Mouse (Mus musculus) stomach, embryonic 16.5 days (tissue): ENCODE data around the gene Mpv17. TPM values are rescaled to one million over a fixed set of nuclear protein-coding genes. Genes with fewer than 3 reads are reported as not detected.
A peak's percentile ranks its signal among the peaks of the same experiment; 100 is the strongest.

Experiments used
- ATAC-seq: fragments of 200-750 bp; cut with Nextera tagmentation; 2 replicates; pipeline ENCODE4 v1.8.0; 2017; ENCODE audit warnings: moderate number of reproducible peaks, moderate TSS enrichment; ENCODE audit not compliant: insufficient read depth, low FRiP score
- H3K27ac ChIP-seq: fragments of 300-500 bp; sonication (generic); 2 replicates; pipeline ENCODE4 v1.5.1; 2014; ENCODE audit warnings: low read length
- H3K27me3 ChIP-seq: fragments of 300-500 bp; sonication (generic); 2 replicates; pipeline ENCODE4 v1.6.1; 2014; ENCODE audit warnings: low read length, control low read depth, mixed read lengths; ENCODE audit not compliant: control insufficient read depth, insufficient read depth
- H3K36me3 ChIP-seq: fragments of 300-500 bp; sonication (generic); 2 replicates; pipeline ENCODE4 v1.6.1; 2014; ENCODE audit warnings: low read length; ENCODE audit not compliant: control insufficient read depth, insufficient read depth
- H3K4me1 ChIP-seq: fragments of 300-500 bp; sonication (generic); 2 replicates; pipeline ENCODE4 v1.6.1; 2014; ENCODE audit warnings: low read length, control low read depth, mixed read lengths; ENCODE audit not compliant: control insufficient read depth, insufficient read depth
- H3K4me2 ChIP-seq: fragments of 300-500 bp; sonication (generic); 2 replicates; pipeline ENCODE4 v1.6.1; 2014; ENCODE audit warnings: low read depth, low read length, mixed read lengths
- H3K4me3 ChIP-seq: fragments of 300-500 bp; sonication (generic); replicated peaks from 2 replicates; pipeline ENCODE4 v1.5.1; 2014; ENCODE audit warnings: mild to moderate bottlenecking, low read length
- H3K9ac ChIP-seq: fragments of 300-500 bp; sonication (generic); 2 replicates; pipeline ENCODE4 v1.6.1; 2014; ENCODE audit warnings: low read length
- H3K9me3 ChIP-seq: fragments of 300-500 bp; sonication (generic); replicated peaks from 2 replicates; pipeline ENCODE4 v1.6.1; 2016; ENCODE audit warnings: low read length, control low read depth; ENCODE audit not compliant: control insufficient read depth
- WGBS: fragments of 180-500 bp; shearing (Covaris S2); extraction: QIAGEN DNeasy Blood & Tissue Kit; methylation state at CpG from one replicate; pipeline ENCODE4 v1.1.7; 2014; 5-methylcytosine and 5-hydroxymethylcytosine counted together
- polyA plus RNA-seq: library from polyadenylated mRNA; unstranded; fragments of >200 nt; fragmentation: Nextera tagmentation; extraction: Ambion mirVana; gene quantifications from 2 replicates; pipeline ENCODE4 v1.2.1, GENCODE M21; 2015

Mpv17 gene
- polyA plus RNA-seq, 1 experiment from 2014 or later = 63.8 TPM

DNA sequence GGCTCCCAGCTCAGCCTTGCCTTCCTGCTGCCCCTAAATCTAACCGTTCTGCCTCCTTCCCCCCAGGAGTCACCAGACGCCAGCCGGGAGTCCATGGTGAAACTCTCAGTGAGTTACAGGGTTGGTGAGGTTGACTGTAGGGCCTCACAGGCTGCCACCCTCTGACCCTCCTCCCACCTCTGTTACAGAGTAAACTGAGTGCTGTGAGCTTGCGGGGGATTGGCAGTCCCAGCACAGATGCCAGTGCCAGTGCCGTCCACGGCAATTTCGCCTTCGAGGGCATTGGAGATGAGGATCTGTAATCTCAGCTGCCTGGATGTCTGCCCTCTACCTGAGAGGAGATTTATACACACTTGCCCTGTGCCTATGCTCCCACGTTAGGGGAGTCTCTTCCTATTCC, 44.1 kb upstream of the Mpv17 start:
- ATAC-seq = no peak
- WGBS = 81% methylated on average over 9 of the region's 9 CpGs
- no peaks in the 10 kb centered on the region for H3K27me3 ChIP-seq
- H3K4me1 ChIP-seq = peaks cover 23% of the 10 kb centered on the region
- no peak overlapping the region for H3K4me2 ChIP-seq
- H3K9me3 ChIP-seq = 0 out of 2 replicates have a peak, but pooled peaks cover 5% of the 10 kb centered on the region
- no peak overlapping the region for H3K27ac ChIP-seq
- peaks cover 39% of the 10 kb centered on the region for H3K36me3 ChIP-seq
- no peak overlapping the region for H3K9ac ChIP-seq
- no peak overlapping the region for H3K4me3 ChIP-seq

DNA sequence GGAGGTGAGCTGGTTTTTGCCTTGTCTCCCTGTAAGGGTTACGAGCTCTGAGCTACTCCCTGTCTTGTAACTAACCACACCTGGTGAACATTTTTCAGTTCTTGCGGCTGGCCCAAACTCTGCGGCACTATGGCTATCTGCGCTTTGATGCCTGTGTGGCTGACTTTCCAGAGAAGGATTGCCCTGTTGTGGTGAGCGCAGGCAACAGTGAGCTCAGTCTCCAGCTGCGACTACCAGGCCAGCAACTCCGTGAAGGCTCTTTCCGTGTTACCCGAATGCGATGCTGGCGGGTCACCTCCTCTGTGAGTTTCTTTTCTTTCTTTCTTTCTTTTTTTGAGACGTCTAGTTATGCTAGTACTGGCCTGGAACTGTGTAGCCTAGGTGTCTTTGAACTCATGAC, 43.0 kb upstream of the Mpv17 start:
- no peak for ATAC-seq
- Histone ChIP-seq H3K36me3 (peaks cover 39% of the 10 kb centered on the region), H3K9ac (no peak overlapping the region), H3K4me1 (peaks cover 18% of the 10 kb centered on the region), H3K4me3 (no peak overlapping the region), H3K4me2 (no peak overlapping the region), H3K27me3 (no peaks in the 10 kb centered on the region), H3K27ac (no peak overlapping the region), H3K9me3 (0 out of 2 replicates have a peak, but pooled peaks cover 5% of the 10 kb centered on the region)
- 92% methylated on average over 12 of the region's 12 CpGs for WGBS

GRCm38 (mm10) chr5:31196207-31196606, 42.2 kb upstream of the Mpv17 start:
- no peak for ATAC-seq
- no peaks in the 10 kb centered on the region for H3K27me3 ChIP-seq
- H3K4me3 ChIP-seq = no peak overlapping the region
- peak overlapping the region; percentile 14; the same call in 1 of the 2 replicates for H3K27ac ChIP-seq
- H3K36me3 ChIP-seq = peaks cover 39% of the 10 kb centered on the region
- 90% methylated on average over 10 of the region's 10 CpGs for WGBS
- H3K9ac ChIP-seq = no peak overlapping the region
- H3K9me3 ChIP-seq = 0 out of 2 replicates have a peak, but pooled peaks cover 5% of the 10 kb centered on the region
- peaks cover 25% of the 10 kb centered on the region for H3K4me1 ChIP-seq
- no peak overlapping the region for H3K4me2 ChIP-seq

- H3K27ac ChIP-seq = no peak overlapping the region; the same call in 1 of the 2 replicates
- 92% methylated on average over 4 of the region's 4 CpGs for WGBS
- peaks cover 23% of the 10 kb centered on the region for H3K4me1 ChIP-seq
- no peak overlapping the region for H3K9ac ChIP-seq
- 0 out of 2 replicates have a peak, but pooled peaks cover 5% of the 10 kb centered on the region for H3K9me3 ChIP-seq
- no peak overlapping the region for H3K4me3 ChIP-seq
- peaks cover 40% of the 10 kb centered on the region for H3K36me3 ChIP-seq
- no peak for ATAC-seq
- H3K27me3 ChIP-seq = no peaks in the 10 kb centered on the region
- H3K4me2 ChIP-seq = no peak overlapping the region
These were observed 41.6 kb upstream of the Mpv17 start for GRCm38 (mm10) chr5:31195671-31196070.

- peak overlapping the region; percentile 79 for H3K4me2 ChIP-seq
- H3K9ac ChIP-seq = no peak overlapping the region
- H3K27ac ChIP-seq = no peak overlapping the region
- no peak for ATAC-seq
- H3K4me1 ChIP-seq = peaks cover 21% of the 10 kb centered on the region
- no peaks in the 10 kb centered on the region for H3K9me3 ChIP-seq
- H3K36me3 ChIP-seq = peaks cover 41% of the 10 kb centered on the region
- H3K4me3 ChIP-seq = peak overlapping the region; percentile 97
- 87% methylated on average over 16 of the region's 16 CpGs for WGBS
- H3K27me3 ChIP-seq = no peaks in the 10 kb centered on the region
These were observed 40.7 kb upstream of the Mpv17 start for GRCm38 (mm10) chr5:31194486-31195485.

DNA sequence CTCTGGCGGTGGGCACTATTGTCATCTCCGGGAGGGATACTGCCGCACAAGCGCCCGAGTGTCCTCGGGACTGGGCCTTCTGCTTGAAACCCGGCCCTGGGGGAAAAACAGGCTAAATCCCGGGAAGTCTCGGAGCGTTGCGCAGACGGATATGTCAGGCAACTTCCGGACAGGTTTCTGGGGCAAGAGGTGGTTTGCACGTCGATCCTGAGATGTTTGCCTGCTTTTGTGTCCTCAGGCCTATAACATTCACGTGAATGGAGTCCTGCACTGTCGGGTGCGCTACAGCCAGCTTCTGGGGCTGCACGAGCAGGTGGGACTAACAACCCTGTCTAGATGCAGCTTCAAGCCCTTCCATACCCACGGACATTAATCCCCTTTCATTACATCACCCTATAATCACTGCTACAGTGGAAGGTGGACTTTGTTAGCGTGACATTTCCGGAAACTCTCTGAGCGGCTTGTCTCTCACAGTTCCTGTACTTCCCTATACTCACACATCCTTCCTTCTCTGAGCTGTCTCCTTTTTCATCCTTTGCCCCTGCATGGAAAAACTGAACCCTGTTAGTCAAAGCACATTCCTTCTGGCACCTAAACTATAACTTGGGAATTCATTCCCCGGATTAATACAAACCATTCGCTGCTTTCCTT, 39.7 kb upstream of the Mpv17 start:
- Histone ChIP-seq H3K4me2 (peak overlapping the region; percentile 79), H3K27me3 (no peaks in the 10 kb centered on the region), H3K36me3 (peaks cover 38% of the 10 kb centered on the region), H3K9me3 (no peaks in the 10 kb centered on the region), H3K4me1 (peaks cover 21% of the 10 kb centered on the region), H3K9ac (peak overlapping the region; percentile 95), H3K4me3 (peak overlapping the region; percentile 97), H3K27ac (peak overlapping the region; percentile 86)
- ATAC-seq = no peak
- 10% methylated on average over 25 of the region's 25 CpGs for WGBS

DNA sequence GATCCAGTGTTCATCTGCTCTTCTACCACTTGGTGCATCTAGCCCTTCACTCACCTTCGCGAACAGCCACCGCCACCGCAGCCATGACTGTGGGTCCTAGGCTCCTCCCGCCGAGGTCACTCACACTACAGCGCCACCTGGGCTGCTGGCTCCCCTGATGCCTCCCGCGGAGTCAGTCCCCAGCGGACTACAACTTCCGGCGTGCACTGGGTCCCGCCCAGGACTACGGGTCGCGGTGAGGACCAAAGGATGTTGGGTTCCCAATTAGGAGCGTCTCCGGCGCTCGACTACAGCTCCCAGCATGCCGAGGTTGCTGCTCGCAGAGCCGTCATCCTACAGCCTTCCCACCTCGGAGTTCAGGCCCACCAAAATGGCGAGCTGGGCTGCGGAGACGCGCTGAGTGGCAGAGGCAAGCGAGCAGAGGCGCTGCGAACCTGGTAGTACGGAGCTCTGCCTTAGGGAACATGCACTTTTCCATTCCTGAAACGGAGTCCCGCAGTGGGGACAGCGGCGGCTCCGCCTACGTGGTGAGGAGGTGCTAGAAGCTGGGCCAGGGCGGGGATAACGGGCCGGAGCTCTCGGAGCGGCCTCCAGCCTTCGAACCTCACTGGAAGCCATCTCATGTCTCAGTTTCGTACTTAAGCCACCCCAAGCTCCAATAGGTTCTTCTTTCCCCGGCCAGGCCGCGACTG, 39.0 kb upstream of the Mpv17 start, which contains the start of the genes Snx17 and Eif2b4:
Gene Snx17 (plus strand): TSS at position 289 of the 692 bp plus-strand sequence.
Gene Eif2b4 (minus strand): TSS at position 492 of the 692 bp plus-strand sequence.
- Histone ChIP-seq H3K4me2 (peak within 1 kb of the TSS; percentile 79), H3K4me3 (peak within 1 kb of the TSS; percentile 97), H3K9me3 (no peaks in the 10 kb centered on the region), H3K4me1 (peaks cover 21% of the 10 kb centered on the region), H3K27ac (peak within 1 kb of the TSS; percentile 86), H3K9ac (peak within 1 kb of the TSS; percentile 95), H3K27me3 (no peaks in the 10 kb centered on the region), H3K36me3 (peaks cover 40% of the 10 kb centered on the region)
- peak; percentile 97 for ATAC-seq
- under 1% methylated on average over 48 of the region's 48 CpGs for WGBS

- Histone ChIP-seq H3K27ac (peak overlapping the region; percentile 85), H3K9me3 (no peaks in the 10 kb centered on the region), H3K4me3 (peak overlapping the region; percentile 97), H3K9ac (peak overlapping the region; percentile 80), H3K27me3 (no peaks in the 10 kb centered on the region), H3K4me1 (peaks cover 21% of the 10 kb centered on the region), H3K36me3 (peaks cover 37% of the 10 kb centered on the region), H3K4me2 (peak overlapping the region; percentile 78)
- ATAC-seq = peak; percentile 55
- WGBS = 11% methylated on average over 42 of the region's 42 CpGs
These were observed 38.2 kb upstream of the Mpv17 start for GRCm38 (mm10) chr5:31192045-31192938.
